Mouse (Mus musculus): ENCODE results near the gene Acbd4. TPM values are rescaled to one million over a fixed set of nuclear protein-coding genes. Genes with fewer than 3 reads are reported as not detected.
A peak's percentile ranks its signal among the peaks of the same experiment; 100 is the strongest.

Acbd4 gene
- total and polyA plus RNA-seq, 2 experiments from 2014 or later: 18.5 to 19.0 TPM

- under 1% methylated on average over 35 of the region's 35 CpGs for WGBS
- H3K27ac ChIP-seq: peak overlapping the region; percentile 86
- no peaks in the 10 kb centered on the region for H3K9me3 ChIP-seq (ENCODE audit: low read length)
- H3K27me3 ChIP-seq (ENCODE audit: insufficient read depth, low read length): no peaks in the 10 kb centered on the region
- H3K9ac ChIP-seq (replicated peaks; ENCODE audit: low read length): peak overlapping the region; percentile 61
- peak; percentile 85 for TF ChIP-seq CTCF (IDR thresholded peaks at IDR 0.05; ENCODE audit: low read depth)
- peak; percentile 21 for ATAC-seq
- peak overlapping the region; percentile 49 for H3K4me3 ChIP-seq (ENCODE audit: low read length)
- no peaks in the 10 kb centered on the region for H3K36me3 ChIP-seq (ENCODE audit: insufficient read depth, low read length)
- peak overlapping the region; percentile 91 for H3K4me2 ChIP-seq (ENCODE audit: low read depth, low read length)
- peaks cover 10% of the 10 kb centered on the region for H3K4me1 ChIP-seq (ENCODE audit: insufficient read depth, low read length)
- peak; percentile 86 for DNase-seq (ENCODE audit: low spot score)
Measured at GRCm38 (mm10) chr11:103116959-103117590, 15.6 kb downstream of the Acbd4 start.

- Histone ChIP-seq H3K27ac (peak overlapping the region; percentile 86), H3K4me1 (ENCODE audit: insufficient read depth, low read length) (peaks cover 10% of the 10 kb centered on the region), H3K4me2 (ENCODE audit: low read depth, low read length) (peak overlapping the region; percentile 91), H3K9ac (replicated peaks; ENCODE audit: low read length) (peak overlapping the region; percentile 61), H3K9me3 (ENCODE audit: low read length) (no peaks in the 10 kb centered on the region), H3K36me3 (ENCODE audit: insufficient read depth, low read length) (no peaks in the 10 kb centered on the region), H3K27me3 (ENCODE audit: insufficient read depth, low read length) (no peaks in the 10 kb centered on the region), H3K4me3 (ENCODE audit: low read length) (peak overlapping the region; percentile 49)
- no peak for TF ChIP-seq CTCF (IDR thresholded peaks at IDR 0.05; ENCODE audit: low read depth)
- under 1% methylated on average over 38 of the region's 38 CpGs for WGBS
- DNase-seq (ENCODE audit: low spot score) (peak; percentile 62), ATAC-seq (no peak)
Measured at GRCm38 (mm10) chr11:103117591-103118009, 16.1 kb downstream of the Acbd4 start.

- Histone ChIP-seq H3K4me3 (ENCODE audit: low read length) (0 out of 2 replicates have a peak overlapping the region, but pooled peaks have one; percentile 6), H3K27me3 (ENCODE audit: insufficient read depth, low read length) (no peaks in the 10 kb centered on the region), H3K4me1 (ENCODE audit: insufficient read depth, low read length) (peaks cover 10% of the 10 kb centered on the region), H3K9ac (replicated peaks; ENCODE audit: low read length) (peak overlapping the region; percentile 13; the same call in 1 of the 2 replicates), H3K27ac (no peak overlapping the region), H3K36me3 (ENCODE audit: insufficient read depth, low read length) (no peaks in the 10 kb centered on the region), H3K9me3 (ENCODE audit: low read length) (no peaks in the 10 kb centered on the region), H3K4me2 (ENCODE audit: low read depth, low read length) (peak overlapping the region; percentile 91)
- 69% methylated on average over 2 of the region's 2 CpGs for WGBS
- ATAC-seq (no peak), DNase-seq (ENCODE audit: low spot score) (no peak)
- no peak for TF ChIP-seq CTCF (IDR thresholded peaks at IDR 0.05; ENCODE audit: low read depth)
Measured at GRCm38 (mm10) chr11:103118866-103119265, 17.4 kb downstream of the Acbd4 start.

- H3K27me3 ChIP-seq (ENCODE audit: insufficient read depth, low read length): no peaks in the 10 kb centered on the region
- no peak overlapping the region for H3K4me2 ChIP-seq (ENCODE audit: low read depth, low read length)
- no peak overlapping the region for H3K4me3 ChIP-seq (ENCODE audit: low read length)
- peak; percentile 22; the same call in 1 of the 2 replicates for TF ChIP-seq CTCF (IDR thresholded peaks at IDR 0.05; ENCODE audit: low read depth)
- H3K9ac ChIP-seq (replicated peaks; ENCODE audit: low read length): no peak overlapping the region
- no peaks in the 10 kb centered on the region for H3K36me3 ChIP-seq (ENCODE audit: insufficient read depth, low read length)
- H3K9me3 ChIP-seq (ENCODE audit: low read length): no peaks in the 10 kb centered on the region
- no peak overlapping the region for H3K27ac ChIP-seq
- H3K4me1 ChIP-seq (ENCODE audit: insufficient read depth, low read length): peaks cover 8% of the 10 kb centered on the region
- 29% methylated on average over 5 of the region's 5 CpGs for WGBS
- ATAC-seq: no peak
- no peak for DNase-seq (ENCODE audit: low spot score)
Measured at GRCm38 (mm10) chr11:103119609-103120008, 18.1 kb downstream of the Acbd4 start.

GRCm38 (mm10) chr11:103120315-103120714 lies 18.8 kb downstream of the Acbd4 start:
- H3K27ac ChIP-seq: no peak overlapping the region
- H3K9ac ChIP-seq (replicated peaks; ENCODE audit: low read length): no peak overlapping the region
- no peaks in the 10 kb centered on the region for H3K27me3 ChIP-seq (ENCODE audit: insufficient read depth, low read length)
- no peaks in the 10 kb centered on the region for H3K9me3 ChIP-seq (ENCODE audit: low read length)
- ATAC-seq: no peak
- no peak overlapping the region for H3K4me2 ChIP-seq (ENCODE audit: low read depth, low read length)
- H3K4me1 ChIP-seq (ENCODE audit: insufficient read depth, low read length): peaks cover 5% of the 10 kb centered on the region; the same call in 1 of the 2 replicates
- TF ChIP-seq CTCF (IDR thresholded peaks at IDR 0.05; ENCODE audit: low read depth): no peak
- WGBS: 50% methylated on average over 5 of the region's 5 CpGs
- no peaks in the 10 kb centered on the region for H3K36me3 ChIP-seq (ENCODE audit: insufficient read depth, low read length)
- H3K4me3 ChIP-seq (ENCODE audit: low read length): no peak overlapping the region
- DNase-seq (ENCODE audit: low spot score): peak; percentile 38

GRCm38 (mm10) chr11:103131701-103132575 lies 30.5 kb downstream of the Acbd4 start, which contains the start of gene Hexim2:
Hexim2 (plus strand) TSS chr11:103132429.
- peaks cover 17% of the 10 kb centered on the region for H3K4me1 ChIP-seq (ENCODE audit: insufficient read depth, low read length)
- H3K27ac ChIP-seq: peak within 1 kb of the TSS; percentile 98
- TF ChIP-seq CTCF (IDR thresholded peaks at IDR 0.05; ENCODE audit: low read depth): no peak
- H3K36me3 ChIP-seq (ENCODE audit: insufficient read depth, low read length): no peaks in the 10 kb centered on the region
- peak within 1 kb of the TSS; percentile 80 for H3K4me3 ChIP-seq (ENCODE audit: low read length)
- ATAC-seq (peak; percentile 60), DNase-seq (ENCODE audit: low spot score) (peak; percentile 86)
- no peaks in the 10 kb centered on the region for H3K27me3 ChIP-seq (ENCODE audit: insufficient read depth, low read length)
- 1% methylated on average over 39 of the region's 39 CpGs for WGBS
- peak within 1 kb of the TSS; percentile 99 for H3K9ac ChIP-seq (replicated peaks; ENCODE audit: low read length)
- H3K9me3 ChIP-seq (ENCODE audit: low read length): no peaks in the 10 kb centered on the region
- H3K4me2 ChIP-seq (ENCODE audit: low read depth, low read length): peak within 1 kb of the TSS; percentile 82

Measured in hindbrain, postnatal 0 days (tissue).